Mouse (Mus musculus): ENCODE measurements around the gene Lage3.
"Not testable (repeated sequence)": the region's sequence is repeated elsewhere in the genome, so short reads cannot be mapped to it uniquely, and the experiment has no call there.

Lage3 gene

GRCm38 (mm10) chrX:74353467-74353770 lies at the start of gene Lage3:
Gene Lage3, minus strand, starts transcription at chrX:74353618.
- DNase-seq (ENCODE audit: low read depth, low spot score): no peak

- no peak for DNase-seq (ENCODE audit: low read depth, low spot score)
These were observed 46.7 kb upstream of the Lage3 start for GRCm38 (mm10) chrX:74400136-74400535.

- peak; percentile 64 for DNase-seq (ENCODE audit: low read depth, low spot score)
These were observed 39.4 kb upstream of the Lage3 start, which contains the start of the genes Fam3a and Ikbkg for GRCm38 (mm10) chrX:74392535-74393443. Gene Fam3a, minus strand, starts transcription at chrX:74393272. Gene Ikbkg, plus strand, starts transcription at chrX:74393290.

GRCm38 (mm10) chrX:74388153-74388552 lies 34.7 kb upstream of the Lage3 start:
- DNase-seq (ENCODE audit: low read depth, low spot score): no peak

- no peak for DNase-seq (ENCODE audit: low read depth, low spot score)
These were observed 31.0 kb upstream of the Lage3 start for GRCm38 (mm10) chrX:74384451-74384850.

- DNase-seq (ENCODE audit: low read depth, low spot score): no peak
These were observed 19.6 kb upstream of the Lage3 start, which contains the start of the genes Ubl4a and Slc10a3 for GRCm38 (mm10) chrX:74372888-74373549. Gene Ubl4a, minus strand, starts transcription at chrX:74373218. Gene Slc10a3, minus strand, starts transcription at chrX:74373349.

GRCm38 (mm10) chrX:74368209-74368909 lies 14.9 kb upstream of the Lage3 start:
- DNase-seq (ENCODE audit: low read depth, low spot score): no peak

- DNase-seq (ENCODE audit: low read depth, low spot score): no peak
These were observed 14.1 kb upstream of the Lage3 start for GRCm38 (mm10) chrX:74367512-74367911.

- DNase-seq (ENCODE audit: low read depth, low spot score): no peak
These were observed 5.8 kb upstream of the Lage3 start for GRCm38 (mm10) chrX:74359171-74359570.

GRCm38 (mm10) chrX:74357069-74357468 lies 3.7 kb upstream of the Lage3 start:
- not testable (repeated sequence) for DNase-seq (ENCODE audit: low read depth, low spot score)

GRCm38 (mm10) chrX:74352645-74353466 lies 562 bp downstream of the Lage3 start:
- DNase-seq (ENCODE audit: low read depth, low spot score): no peak

GRCm38 (mm10) chrX:74330166-74330930 lies 23.1 kb downstream of the Lage3 start:
- no peak for DNase-seq (ENCODE audit: low read depth, low spot score)

GRCm38 (mm10) chrX:74329215-74329671 lies 24.2 kb downstream of the Lage3 start:
- DNase-seq (ENCODE audit: low read depth, low spot score): no peak

GRCm38 (mm10) chrX:74328725-74329161 lies 24.7 kb downstream of the Lage3 start, which contains the start of gene Plxna3:
Gene Plxna3, plus strand, starts transcription at chrX:74329066.
- DNase-seq (ENCODE audit: low read depth, low spot score): peak; percentile 36

GRCm38 (mm10) chrX:74312540-74313464 lies 40.6 kb downstream of the Lage3 start, which contains the start of gene Fam50a:
Gene Fam50a, plus strand, starts transcription at chrX:74313033.
- DNase-seq (ENCODE audit: low read depth, low spot score): peak; percentile 56

- peak; percentile 62 for DNase-seq (ENCODE audit: low read depth, low spot score)
These were observed 48.3 kb downstream of the Lage3 start, which contains the start of gene Gdi1 for GRCm38 (mm10) chrX:74304867-74305700. Gene Gdi1, plus strand, starts transcription at chrX:74304998.
